Mouse (Mus musculus): ENCODE measurements around the gene Gls2.
"Not testable (repeated sequence)": the region's sequence is repeated elsewhere in the genome, so short reads cannot be mapped to it uniquely, and the experiment has no call there.

Gene Gls2

DNA sequence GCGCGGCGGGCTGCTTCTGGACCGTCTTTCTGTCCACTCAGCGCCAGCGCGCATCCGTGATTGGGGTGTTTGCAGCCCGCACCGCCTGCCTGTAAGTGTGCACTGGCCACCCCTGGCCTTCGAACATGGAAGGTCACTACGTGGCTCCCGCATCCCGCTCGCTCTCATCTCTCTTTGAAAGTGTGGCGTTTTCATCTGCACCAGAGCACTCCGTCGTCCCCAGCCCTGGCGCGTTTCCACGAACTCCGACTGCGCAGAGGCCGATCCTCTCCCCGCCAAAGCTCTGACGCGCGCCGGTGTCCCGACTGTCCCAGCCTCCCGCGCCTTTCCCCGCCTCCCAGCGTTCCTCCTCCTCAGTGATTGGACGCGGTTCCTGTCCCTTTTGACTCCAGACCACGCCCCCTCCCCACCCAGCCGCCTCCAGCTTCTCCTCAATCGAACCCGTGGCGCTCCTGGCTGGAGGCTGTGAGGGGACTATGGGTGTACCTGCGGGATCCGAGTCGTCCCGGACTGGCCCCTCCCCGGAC, at the start of gene Gls2:
Gene Gls2, plus strand, starts transcription at position 434 of the 527 bp plus-strand sequence.
- DNase-seq = peak; percentile 99

DNA sequence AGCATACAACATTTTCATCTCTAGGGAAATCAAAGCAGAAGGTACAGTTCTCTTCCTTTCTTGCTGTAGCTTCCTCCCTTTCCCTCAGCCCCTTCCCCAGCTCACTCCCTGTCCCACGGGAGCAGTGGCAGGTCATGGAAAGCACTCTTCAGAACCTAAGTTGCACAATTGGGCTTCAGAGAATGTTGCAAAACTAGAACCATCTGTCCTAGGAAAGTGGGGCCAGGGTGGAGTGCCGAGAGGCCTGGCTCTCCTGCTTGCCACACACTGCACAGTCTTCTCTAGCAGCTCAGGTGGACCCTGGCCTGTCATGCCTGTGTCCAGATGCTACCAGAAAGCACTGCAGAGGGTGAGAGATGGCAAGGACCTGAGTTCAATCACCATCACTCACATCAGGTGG, 49.3 kb upstream of the Gls2 start:
- DNase-seq = no peak

DNA sequence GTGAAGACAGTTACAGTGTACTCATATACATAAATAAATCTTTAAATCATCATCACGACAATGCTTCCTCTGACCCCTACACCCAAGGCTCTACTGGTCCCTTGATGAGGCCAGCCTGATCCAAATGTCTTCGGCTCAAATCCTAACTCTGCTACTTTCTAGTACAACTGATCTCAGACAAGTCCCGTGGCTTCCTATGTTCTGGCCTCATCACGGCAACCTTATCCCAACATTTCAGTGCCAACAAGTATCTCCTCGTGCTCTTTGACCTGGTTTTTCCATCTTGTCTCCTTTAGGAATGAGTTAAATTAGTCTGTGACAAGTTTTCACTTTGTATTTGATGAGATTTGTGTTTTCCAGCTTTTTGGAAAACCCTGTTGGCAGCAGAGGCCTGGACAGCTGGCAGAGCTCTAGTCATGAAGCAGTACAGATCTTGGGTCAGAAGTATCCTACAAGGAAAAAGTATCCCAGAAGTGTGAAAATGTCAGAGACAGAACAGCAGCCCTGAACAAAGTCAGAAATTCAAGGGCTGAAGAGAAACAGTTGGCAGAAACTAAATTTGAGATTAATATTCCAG, 45.4 kb upstream of the Gls2 start:
- no peak for DNase-seq

DNA sequence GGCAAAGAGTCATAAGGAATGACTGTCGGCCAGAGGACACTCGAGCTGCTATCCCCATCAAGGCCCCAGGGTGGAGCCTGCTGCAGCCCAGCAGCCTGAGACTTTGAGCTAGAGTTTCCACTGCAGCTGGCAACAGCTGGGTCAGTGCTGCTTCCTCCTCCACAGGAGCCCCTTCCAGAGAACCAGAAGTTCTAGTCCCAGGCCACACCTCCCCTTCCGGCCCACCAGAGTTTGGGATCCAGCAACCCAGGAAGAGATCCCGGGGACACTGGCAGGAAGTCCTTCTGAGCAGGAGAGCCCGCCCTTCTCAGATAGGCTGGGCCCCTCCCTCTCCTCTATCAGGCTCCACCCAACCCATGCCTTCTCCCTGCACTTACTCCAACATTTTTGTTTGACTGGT, 44.7 kb upstream of the Gls2 start:
- no peak for DNase-seq

DNA sequence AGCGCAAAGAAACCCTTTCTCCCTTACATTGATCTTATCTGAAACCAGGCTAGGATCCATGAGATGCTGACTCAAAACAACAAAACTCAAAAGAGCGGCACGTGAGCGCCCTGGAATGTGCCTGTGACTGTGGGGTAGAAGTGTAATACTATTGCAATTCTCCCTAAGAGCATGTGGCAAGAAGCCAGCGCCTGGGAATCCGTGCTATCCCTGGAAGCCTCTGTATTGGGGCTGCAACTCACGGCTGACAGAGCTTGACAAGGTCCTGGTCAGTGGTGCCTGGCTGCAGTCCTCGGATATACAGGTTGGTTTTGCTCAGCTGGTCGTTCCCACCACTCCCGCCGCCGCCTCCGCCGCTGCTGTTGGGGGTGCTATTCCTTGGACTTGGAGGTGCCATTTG, 43.3 kb upstream of the Gls2 start:
- DNase-seq = no peak

DNA sequence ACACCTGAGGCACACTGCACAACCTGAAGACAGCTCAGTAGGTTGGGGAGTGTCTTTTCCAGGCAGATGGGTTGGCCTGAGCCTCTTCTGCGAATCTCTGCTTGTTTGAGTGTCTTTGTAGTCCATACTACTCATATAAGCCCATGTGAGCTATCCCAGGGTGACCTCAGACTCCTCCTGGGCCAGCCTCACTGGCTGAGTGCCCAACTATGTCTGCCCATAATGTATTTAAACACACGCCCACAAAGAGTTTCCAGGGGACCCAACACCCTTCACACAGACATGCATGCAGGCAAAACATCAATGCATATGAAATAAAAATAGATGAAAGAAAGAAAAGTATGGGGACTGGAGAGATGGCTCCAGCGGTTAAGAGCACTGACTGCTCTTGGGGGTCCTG, 40.3 kb upstream of the Gls2 start:
- DNase-seq = no peak

DNA sequence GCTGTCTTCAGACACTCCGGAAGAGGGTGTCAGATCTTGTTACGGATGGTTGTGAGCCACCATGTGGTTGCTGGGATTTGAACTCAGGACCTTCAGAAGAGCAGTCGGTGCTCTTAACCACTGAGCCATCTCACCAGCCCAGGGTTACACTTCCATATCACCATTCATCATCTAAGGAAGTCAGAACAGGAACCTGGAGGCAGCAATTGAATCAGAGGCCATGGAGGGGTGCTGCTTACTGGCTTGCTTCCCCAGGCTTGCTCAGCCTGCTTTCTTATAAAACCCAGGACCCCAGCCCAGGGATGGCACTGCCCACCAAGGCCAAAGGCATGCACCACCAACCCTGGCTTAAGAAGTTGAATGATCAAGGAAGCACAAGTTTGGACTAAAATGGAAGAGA, 28.5 kb upstream of the Gls2 start:
- DNase-seq = not testable (repeated sequence)

DNA sequence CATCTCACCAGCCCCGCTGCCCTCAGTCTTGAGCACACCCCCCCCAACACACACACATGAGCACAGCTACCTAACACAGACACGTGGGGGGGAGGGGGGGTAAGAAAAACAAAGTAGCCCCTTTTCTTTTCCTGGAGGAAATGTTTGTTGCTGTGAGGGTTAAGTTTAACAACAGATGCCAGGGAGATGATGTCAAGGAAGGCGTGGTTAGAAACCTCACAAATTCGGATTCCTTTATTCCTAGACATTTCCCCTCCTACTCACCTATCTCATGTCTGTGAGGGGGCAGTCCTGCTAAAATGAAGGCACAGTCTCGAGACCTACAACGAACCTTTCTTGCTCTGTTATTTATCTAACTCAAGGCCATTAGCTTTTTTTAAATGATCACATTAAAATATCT, 27.2 kb upstream of the Gls2 start:
- no peak for DNase-seq

DNA sequence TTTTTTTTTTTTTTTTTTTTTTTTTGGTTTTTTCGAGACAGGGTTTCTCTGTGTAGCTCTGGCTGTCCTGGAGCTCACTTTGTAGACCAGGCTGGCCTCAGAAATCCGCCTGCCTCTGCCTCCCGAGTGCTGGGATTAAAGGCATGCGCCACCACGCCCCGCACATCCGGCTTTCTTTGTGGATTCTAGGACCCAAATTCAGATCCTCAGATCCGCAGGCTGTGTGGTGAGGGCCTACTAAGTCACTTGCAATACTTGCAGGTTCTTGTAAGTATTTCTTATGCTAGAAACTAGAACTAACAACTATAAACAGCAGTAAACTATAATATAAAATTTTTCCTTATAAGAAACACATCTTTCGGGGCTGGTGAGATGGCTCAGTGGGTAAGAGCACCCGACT, 22.9 kb upstream of the Gls2 start:
- not testable (repeated sequence) for DNase-seq

DNA sequence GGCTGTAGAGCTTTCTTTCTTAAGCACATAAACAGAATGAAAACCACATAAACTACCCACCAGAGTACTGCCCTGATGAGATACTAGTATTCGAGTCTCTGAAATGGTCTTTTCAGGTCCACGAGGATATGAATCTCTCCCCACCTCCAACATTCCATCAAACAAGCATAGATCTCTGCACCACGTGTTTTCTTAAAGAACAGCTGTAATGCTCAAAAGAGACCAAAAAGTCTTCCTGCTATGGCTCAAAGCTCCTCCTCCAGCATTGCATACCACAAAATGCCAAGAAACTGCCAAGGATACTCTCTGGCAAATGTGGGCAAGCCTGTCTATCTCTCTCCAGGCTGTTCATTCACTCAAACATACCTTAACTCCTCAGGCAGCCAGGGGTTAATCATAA, 19.0 kb upstream of the Gls2 start:
- no peak for DNase-seq

DNA sequence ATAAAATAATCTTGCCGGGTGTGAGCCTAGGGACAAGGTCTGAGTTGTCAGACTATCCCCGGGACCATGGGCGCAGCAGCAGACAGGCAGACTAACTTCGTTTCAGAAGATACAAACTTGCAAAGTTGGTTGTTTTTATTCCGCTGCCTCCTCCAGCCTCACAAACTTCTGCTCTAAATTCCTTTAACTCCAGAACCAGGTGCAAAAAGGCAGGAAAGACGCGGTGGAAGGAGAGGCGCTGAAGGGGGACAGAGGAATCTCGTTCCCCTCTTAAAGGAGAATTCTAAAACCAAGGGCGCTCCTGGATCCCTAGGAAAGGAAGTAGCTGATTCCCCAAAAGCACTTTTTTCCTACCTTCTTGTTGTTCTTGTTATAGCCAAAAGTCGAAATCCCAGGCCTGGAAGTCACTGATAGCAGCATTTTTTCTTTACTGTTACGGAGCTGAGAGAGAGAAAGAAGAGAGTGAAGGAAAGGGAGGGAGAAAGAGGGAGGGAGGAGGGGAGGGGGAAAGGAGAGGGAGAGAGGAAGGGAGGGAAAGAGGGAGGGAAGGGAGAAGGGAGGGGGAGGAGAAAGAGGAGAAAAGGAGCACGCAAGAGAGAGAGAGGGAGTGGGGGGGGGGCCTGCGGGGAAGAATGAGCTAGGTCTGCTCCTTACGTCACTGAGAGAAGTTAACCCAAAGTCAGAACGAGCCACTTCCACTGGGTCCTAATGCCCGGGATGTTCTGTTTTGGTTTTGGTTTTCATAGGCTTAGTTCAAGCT, 18.1 kb upstream of the Gls2 start:
- DNase-seq = peak; percentile 48

DNA sequence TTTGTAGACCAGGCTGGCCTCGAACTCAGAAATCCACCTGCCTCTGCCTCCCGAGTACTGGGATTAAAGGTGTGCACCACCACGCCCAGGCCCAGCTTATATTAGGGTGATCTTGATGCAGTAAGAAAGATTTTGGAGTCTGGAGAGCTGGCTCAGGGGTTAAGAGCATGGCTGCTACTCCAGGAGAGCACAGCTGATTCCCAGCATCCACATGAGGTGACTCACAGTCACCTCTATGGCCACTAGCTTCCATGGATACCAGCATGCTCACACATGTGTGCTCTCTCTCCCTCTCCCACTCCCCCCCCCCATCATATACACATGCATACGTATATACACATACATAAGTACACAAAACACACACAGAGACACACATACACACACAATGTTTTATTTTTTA, 16.9 kb upstream of the Gls2 start:
- DNase-seq = no peak

DNA sequence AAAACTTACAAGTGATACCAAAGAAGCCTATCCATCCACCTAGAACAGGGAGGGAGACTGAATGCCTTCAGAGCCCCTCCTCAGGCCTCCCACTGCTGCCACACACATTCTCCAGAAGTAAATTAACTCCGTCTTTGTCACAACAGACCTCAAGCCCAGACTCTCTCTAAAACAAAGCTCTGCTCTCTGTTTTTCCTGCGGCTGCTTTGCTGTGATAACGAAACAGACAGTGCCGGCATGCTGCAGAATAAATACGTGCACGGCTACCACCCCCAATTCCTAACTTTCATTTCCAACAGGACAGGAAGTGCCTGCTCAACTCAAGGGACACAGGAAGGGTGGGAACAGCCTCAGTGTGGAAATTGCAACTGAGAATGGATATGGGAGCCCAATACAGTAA, 14.3 kb upstream of the Gls2 start, which contains the start of gene Rbms2:
Gene Rbms2, minus strand, starts transcription at position 309 of the 400 bp plus-strand sequence.
- DNase-seq = no peak

DNA sequence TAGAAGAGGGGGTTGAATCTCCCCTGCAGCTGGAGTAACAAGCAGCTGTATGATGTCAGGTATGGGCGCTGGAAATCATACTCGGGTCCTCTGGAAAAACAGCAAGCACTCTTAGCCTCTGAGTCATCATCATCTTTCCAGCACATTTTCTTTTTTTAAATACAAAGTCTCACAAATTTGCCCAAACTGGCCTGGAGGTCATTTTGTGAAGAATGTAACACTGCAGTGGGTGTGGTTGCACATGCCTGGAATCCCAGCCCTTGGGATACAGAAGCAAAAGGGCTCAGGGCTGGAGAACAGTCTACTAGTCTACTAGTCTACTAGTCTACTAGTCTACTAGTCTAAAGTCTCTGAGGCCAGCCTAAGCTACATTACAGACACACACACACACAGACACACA, 10.0 kb upstream of the Gls2 start:
- no peak for DNase-seq

DNA sequence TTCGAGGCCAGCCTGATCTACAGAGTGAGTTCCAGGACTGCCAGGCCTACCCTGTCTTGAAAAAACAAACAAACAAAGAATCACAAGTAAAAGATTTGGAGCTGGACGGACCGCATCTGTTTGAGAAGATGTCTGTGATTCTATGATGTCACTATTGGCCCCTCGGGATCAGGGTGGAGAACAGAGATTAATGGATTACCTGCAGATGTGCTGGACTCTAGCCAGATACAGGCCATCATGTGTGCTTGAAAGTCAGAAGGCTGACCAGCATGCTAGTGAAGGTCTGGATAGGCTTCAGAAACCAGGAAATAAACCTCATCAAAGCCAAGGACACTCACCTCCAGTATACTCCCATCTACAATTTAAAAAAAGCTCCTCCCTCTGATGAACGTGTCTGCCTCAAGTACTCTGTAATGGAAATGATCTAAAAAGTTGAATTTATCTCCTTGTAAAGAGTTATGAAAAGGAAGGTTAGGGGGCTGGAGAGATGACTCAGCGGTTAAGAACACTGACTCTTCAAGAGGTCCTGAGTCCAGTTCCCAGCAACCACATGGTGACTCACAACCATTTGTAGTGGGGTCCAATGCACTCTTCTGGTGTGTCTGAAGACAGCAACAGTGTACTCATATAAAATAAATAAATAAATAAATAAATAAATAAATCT, 8.8 kb upstream of the Gls2 start:
- no peak for DNase-seq

DNA sequence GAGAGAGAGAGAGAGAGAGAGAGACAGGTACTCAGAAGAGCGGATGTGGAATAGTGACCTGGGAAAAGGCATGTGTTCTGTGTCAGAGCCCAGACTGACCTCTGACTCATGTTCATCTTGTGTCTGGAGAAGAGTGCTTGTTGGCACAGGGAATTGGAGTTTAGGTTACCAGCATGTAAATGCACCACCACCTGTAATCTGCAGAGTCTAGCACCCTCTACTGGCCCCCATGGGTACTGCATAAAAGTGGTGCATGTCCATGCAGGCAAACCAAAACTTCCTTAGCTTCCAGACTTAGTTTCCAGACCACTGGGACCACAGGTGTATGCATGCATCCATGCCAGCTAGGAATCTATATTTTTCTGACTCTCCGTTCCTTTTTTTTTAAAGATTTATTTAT, 8.3 kb upstream of the Gls2 start:
- peak; percentile 77 for DNase-seq

DNA sequence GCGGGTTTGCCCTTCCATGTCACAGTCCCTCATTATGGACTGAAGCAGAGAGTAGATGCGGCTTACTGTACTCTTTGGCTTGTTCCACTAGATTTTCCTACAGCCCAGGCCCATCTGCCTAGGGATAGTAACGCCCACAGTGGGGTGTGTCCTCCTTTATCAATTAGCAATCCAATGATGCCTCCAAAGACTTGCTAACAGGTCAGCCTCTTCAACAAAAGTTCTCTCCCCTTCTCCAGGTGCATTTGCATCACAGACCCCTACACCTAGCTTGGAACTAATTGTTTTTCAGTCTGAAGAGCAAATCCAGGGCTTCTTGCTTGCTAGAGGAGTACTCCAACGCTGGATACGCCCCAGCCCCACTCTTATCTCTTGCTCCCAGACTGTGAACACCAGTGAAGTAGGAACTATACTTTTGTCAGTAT, 7.1 kb upstream of the Gls2 start:
- no peak for DNase-seq

DNA sequence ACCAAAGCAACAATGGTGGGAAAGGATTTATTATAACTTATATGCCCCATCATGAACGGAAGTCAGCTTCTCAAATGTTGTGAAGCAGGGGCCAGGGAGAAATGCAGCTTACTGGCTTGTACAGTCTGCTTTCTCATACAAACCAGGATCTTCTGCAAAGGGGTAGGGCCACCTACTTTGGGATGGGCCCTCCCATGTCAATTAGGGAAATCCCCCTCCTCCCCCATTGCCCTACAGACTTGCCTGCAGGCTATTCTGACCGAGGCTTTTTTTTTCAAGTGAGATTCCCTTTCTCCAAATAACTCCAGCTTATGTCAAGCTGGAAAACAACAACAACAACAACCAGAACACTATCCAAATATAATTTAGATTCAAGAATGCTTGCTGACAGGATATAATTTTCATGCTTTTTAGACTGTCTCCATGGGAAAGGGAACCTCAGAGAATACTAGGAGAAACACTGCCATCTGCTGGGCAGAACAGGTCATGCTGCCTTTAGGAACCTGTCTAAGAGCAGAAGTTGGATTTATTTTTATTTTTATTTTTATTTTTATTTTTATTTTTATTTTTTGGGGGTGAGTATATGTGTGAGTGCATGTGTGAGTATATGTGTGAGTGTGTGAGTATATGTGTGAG, 5.9 kb upstream of the Gls2 start:
- DNase-seq = peak; percentile 74

DNA sequence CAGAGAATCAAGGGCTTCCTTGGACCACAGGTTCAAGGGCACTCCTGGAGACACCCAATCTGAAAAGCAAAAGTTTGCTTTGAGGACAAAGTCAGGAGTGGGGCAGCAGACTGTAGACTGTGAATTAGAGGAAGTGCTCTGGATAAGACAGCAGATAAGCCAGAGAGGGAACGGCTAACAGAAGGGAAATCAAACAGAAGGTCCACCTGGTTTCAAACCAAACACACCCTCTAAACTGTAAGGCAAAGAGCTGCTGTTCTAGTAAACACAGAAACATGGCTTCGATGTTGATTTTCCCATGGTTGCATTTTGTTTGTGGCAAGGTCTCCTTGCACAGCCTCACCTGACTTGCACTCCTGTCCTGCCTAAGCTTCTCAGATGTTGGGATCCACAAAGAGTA, 2.8 kb upstream of the Gls2 start:
- DNase-seq = no peak

DNA sequence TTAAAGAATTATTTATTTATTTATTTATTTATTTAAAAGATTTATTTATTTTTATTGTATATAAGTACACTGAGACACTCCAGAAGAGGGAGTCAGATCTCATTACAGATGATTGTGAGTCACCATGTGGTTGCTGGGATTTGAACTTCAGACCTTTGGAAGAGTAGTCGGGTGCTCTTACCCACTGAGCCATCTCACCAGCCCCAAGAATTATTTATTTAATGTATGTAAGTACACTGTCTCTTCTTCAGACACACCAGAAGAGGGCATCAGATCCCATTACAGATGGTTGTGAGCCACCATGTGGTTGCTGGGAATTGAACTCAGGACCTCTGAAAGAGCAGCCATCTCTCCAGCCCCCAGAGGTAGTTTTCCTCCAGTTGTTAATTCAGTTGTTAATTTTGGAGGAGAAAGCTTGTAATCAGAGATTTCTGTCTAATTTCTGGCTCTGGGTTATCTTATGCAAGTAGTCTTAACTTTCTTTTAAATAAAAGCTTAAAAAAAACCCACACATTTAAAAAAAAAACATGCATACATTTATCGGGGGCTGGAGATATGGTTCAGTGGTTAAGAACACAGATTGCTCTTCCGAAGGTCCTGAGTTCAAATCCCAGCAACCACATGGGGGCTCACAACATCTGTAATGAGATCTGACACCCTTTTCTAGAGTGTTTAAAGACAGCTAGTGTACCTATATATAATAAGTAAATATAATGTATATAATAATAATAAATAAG, 2.1 kb upstream of the Gls2 start:
- not testable (repeated sequence) for DNase-seq

DNA sequence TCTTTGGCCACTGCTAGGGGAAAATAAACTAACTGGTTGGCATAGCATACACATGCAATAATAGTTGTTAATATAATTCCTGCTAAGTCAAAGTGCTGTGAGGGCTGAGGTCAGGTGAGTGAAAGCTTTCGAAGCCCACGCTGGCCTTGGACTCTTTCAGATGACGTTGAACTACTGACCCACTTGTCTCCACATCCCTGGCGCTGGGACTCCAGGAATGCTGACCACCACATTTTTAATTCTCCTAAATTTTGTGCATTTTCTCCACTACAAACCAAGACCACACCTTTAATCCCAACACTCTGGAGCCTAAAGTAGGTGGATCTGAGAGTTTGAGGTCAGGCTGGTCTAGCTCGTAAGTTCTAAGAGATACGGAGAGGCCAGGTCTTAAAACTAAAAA, 1.1 kb upstream of the Gls2 start:
- DNase-seq = no peak

DNA sequence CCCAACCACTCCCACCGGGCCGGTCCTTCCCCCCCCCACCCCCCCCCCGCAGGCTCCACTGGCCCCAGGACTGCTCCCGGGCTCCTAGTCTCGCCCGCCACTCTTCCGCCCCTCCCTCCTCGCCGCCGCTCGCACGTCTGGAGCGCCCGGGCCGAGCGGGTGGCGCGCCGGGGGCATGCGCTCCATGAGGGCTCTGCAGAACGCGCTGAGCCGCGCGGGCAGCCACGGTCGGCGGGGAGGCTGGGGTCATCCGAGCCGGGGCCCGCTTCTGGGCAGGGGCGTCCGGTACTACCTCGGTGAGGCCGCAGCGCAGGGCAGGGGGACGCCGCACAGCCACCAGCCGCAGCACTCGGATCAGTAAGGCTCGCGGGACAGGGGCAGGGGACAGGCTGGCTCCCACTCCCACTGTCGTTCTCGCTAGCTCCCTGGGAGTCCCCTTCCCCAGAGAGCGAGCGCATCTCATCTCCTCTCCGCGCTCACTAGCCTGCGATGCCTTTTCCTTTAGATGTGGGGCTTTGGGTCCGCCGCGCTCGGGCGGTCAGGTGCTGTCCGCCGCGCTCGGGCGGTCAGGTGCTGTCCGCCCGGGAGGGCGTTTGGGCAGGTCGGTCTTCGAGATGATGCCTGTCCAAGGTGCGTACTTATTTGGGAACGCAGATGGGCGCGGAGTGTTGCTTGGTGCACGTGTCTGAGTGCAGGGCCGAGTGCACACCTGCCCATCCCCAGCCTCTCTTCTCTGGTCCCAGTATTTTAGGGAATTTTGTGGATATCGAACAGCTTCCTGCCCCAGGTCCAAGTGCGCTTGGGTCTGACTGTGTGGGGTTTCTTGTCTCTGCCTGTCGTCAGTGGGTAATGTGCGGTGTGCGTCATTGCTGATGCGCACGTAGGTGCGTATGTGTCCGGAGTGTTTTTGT, 549 bp downstream of the Gls2 start:
- peak; percentile 65 for DNase-seq
